11 mouse cellular contexts compared by ENCODE assay signal in the genomic region with DNA sequence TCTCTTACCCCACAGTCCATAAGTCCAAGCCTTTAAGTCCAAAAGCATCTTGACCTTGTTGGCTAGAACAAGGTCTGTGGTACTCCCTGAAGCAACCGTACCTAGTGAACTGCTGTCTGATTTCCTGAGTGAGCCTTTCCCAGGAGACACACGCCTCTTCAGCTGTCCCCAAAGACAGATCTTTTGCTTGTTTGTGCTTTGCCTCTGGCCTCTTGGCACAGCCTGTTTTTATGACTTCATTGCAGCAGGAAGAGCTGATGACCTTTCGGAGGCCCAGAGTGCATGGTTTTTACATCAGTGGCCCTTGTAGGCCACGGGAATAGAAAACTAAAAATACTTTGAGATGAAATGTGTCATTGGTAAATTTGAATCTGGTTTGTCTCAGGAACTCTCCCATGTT.
A peak's percentile ranks its signal among the peaks of the same experiment; 100 is the strongest.
DNase-seq lines count a peak whose midpoint lies in the region.
"Had no signal": no experiment of that assay in that cellular context is flagged by ENCODE, and none has a peak within 500 bp of the region (broad histone marks: within the 10 kb centered on the region; RNA-seq: fewer than 3 reads in every experiment).

No protein-coding gene starts in this region.

- 50% methylated on average over 4 of the region's 4 CpGs for WGBS in heart, embryonic 10.5 days
- WGBS in limb, embryonic 10.5 days: 52% methylated on average over 4 of the region's 4 CpGs

- H3K36me3 ChIP-seq in heart, embryonic 10.5 days: peaks cover 32% of the 10 kb centered on the region
- H3K36me3 ChIP-seq in limb, embryonic 10.5 days: peaks cover 15% of the 10 kb centered on the region
- H3K36me3 ChIP-seq: neural tube, embryonic 12.5 days had no signal

- peak overlapping the region; percentile 7; the same call in 1 of the 2 replicates for H3K27ac ChIP-seq in heart, embryonic 10.5 days
- H3K27ac ChIP-seq in limb, embryonic 10.5 days: no peak overlapping the region
- H3K27ac ChIP-seq: liver, embryonic 15.5 days; neural tube, embryonic 12.5 days had no signal

- H3K9me3 ChIP-seq in heart, embryonic 10.5 days: no peaks in the 10 kb centered on the region
- H3K9me3 ChIP-seq in limb, embryonic 10.5 days (replicated peaks): no peaks in the 10 kb centered on the region
- H3K9me3 ChIP-seq: liver, embryonic 15.5 days; neural tube, embryonic 12.5 days had no signal

- no peak overlapping the region for H3K4me3 ChIP-seq in heart, embryonic 10.5 days
- H3K4me3 ChIP-seq in limb, embryonic 10.5 days: no peak overlapping the region
- H3K4me3 ChIP-seq: liver, embryonic 15.5 days; neural tube, embryonic 12.5 days had no signal

- H3K27me3 ChIP-seq in heart, embryonic 10.5 days (ENCODE audit: insufficient read depth, poor library complexity, severe bottlenecking): no peaks in the 10 kb centered on the region
- H3K27me3 ChIP-seq in limb, embryonic 10.5 days (ENCODE audit: low read depth, poor library complexity, severe bottlenecking): no peaks in the 10 kb centered on the region
- H3K27me3 ChIP-seq: liver, embryonic 15.5 days; neural tube, embryonic 12.5 days had no signal

- peaks cover 5% of the 10 kb centered on the region; the same call in 1 of the 2 replicates for H3K4me1 ChIP-seq in heart, embryonic 10.5 days
- peaks cover 3% of the 10 kb centered on the region; the same call in 1 of the 2 replicates for H3K4me1 ChIP-seq in limb, embryonic 10.5 days
- H3K4me1 ChIP-seq: neural tube, embryonic 12.5 days had no signal

- DNase-seq in embryo, embryonic 10.5 days (ENCODE audit: low spot score): peak; percentile 14
- DNase-seq in embryo, embryonic 11 days: no peak
- peak; percentile 20 for DNase-seq in adrenal gland, postnatal 25 days
- peak; percentile 62 for DNase-seq in heart, embryonic 10.5 days (ENCODE audit: low spot score)
- peak; percentile 49 to 77 for DNase-seq in kidney, postnatal 25 days
- no peak for DNase-seq in MN1 (ENCODE audit: low spot score)
- no peak for DNase-seq in right cerebral cortex, postnatal 4 days
- no peak for DNase-seq in limb, embryonic 10.5 days (ENCODE audit: low spot score)
- DNase-seq: cerebellum, adult 18-20 months had no signal

Comparison
In these comparisons a context has a peak if more than half of its experiments do, and no peak if none do; other contexts are left out.
1. DNase-seq: peak in embryo, embryonic 10.5 days (single experiment), adrenal gland, postnatal 25 days (single experiment), heart, embryonic 10.5 days (single experiment) and kidney, postnatal 25 days (2 of 2); none in embryo, embryonic 11 days (single experiment), MN1 (single experiment), right cerebral cortex, postnatal 4 days (single experiment) and limb, embryonic 10.5 days (single experiment).